Mouse (Mus musculus) heart, embryonic 16.5 days (tissue): ENCODE data around the gene Cdcp1. TPM values are rescaled to one million over a fixed set of nuclear protein-coding genes. Genes with fewer than 3 reads are reported as not detected.

Experiments
- ATAC-seq: fragments of 200-750 bp; cut with Nextera tagmentation; replicated peaks from 2 replicates; pipeline ENCODE4 v1.8.0; 2017; ENCODE audit warnings: moderate number of reproducible peaks; ENCODE audit not compliant: insufficient read depth, low FRiP score; ENCODE audit errors: extremely low read depth
- H3K27ac ChIP-seq: fragments of 300-500 bp; sonication (generic); 2 replicates; pipeline ENCODE4 v1.5.1; 2014; ENCODE audit warnings: mild to moderate bottlenecking, low read length, control low read depth, moderate library complexity
- H3K27me3 ChIP-seq: fragments of 300-500 bp; sonication (generic); 2 replicates; pipeline ENCODE4 v1.6.1; 2014; ENCODE audit warnings: low read length, mixed read lengths; ENCODE audit not compliant: control insufficient read depth, insufficient read depth
- H3K36me3 ChIP-seq: fragments of 300-500 bp; sonication (generic); 2 replicates; pipeline ENCODE4 v1.6.1; 2014; ENCODE audit not compliant: control insufficient read depth, insufficient read depth
- H3K4me1 ChIP-seq: fragments of 300-500 bp; sonication (generic); 2 replicates; pipeline ENCODE4 v1.6.1; 2014; ENCODE audit warnings: low read length, mixed read lengths; ENCODE audit not compliant: control insufficient read depth, insufficient read depth
- H3K4me2 ChIP-seq: fragments of 300-500 bp; sonication (generic); 2 replicates; pipeline ENCODE4 v1.6.1; 2014; ENCODE audit warnings: low read depth, mild to moderate bottlenecking, control low read depth, low read length
- H3K4me3 ChIP-seq: fragments of 300-500 bp; sonication (generic); 2 replicates; pipeline ENCODE4 v1.5.1; 2014; ENCODE audit warnings: mild to moderate bottlenecking, control low read depth, low read length
- H3K9ac ChIP-seq: fragments of 300-500 bp; sonication (generic); 2 replicates; pipeline ENCODE4 v1.6.1; 2014; ENCODE audit warnings: low read length, control low read depth
- H3K9me3 ChIP-seq: fragments of 300-500 bp; sonication (generic); replicated peaks from 2 replicates; pipeline ENCODE4 v1.6.1; 2016; ENCODE audit warnings: low read length; ENCODE audit not compliant: control insufficient read depth
- WGBS: fragments of 180-500 bp; shearing (Covaris S2); extraction: QIAGEN DNeasy Blood & Tissue Kit; methylation state at CpG from one replicate; pipeline ENCODE4 v1.1.7; 2014; 5-methylcytosine and 5-hydroxymethylcytosine counted together
- polyA plus RNA-seq: library from polyadenylated mRNA; unstranded; fragments of >200 nt; fragmentation: Nextera tagmentation; extraction: Ambion mirVana; gene quantifications from 2 replicates; pipeline ENCODE4 v1.2.1, GENCODE M21; 2015

Cdcp1 gene
- polyA plus RNA-seq, 1 experiment from 2014 or later: 1.7 TPM

DNA sequence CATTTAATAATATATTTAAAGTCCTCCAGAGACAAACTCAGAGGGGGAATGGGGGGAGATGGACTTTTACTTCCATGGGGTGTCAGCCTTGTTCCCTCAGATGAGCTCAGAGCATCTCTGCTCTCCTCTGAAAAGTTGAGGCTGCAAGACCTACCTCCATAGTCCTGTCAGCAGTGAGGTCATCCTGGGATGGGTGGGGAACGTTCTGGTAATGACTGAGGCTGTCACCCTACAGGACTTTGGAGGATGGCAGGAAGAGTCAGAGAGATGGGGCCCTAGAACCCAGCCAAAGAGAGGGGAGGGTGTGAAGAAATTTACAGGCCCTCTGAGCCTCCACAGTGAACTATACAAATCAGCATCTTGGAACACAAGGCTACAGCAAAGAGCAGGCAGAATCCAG, 64.3 kb downstream of the Cdcp1 start:
- Histone ChIP-seq H3K4me3 (no peak overlapping the region), H3K4me2 (no peak overlapping the region), H3K27ac (0 out of 2 replicates have a peak overlapping the region, but pooled peaks have one; percentile 7), H3K9ac (no peak overlapping the region), H3K27me3 (no peaks in the 10 kb centered on the region), H3K4me1 (no peaks in the 10 kb centered on the region), H3K36me3 (no peaks in the 10 kb centered on the region), H3K9me3 (no peaks in the 10 kb centered on the region)
- ATAC-seq: no peak
- 32% methylated on average over 1 of the region's 1 CpGs for WGBS

DNA sequence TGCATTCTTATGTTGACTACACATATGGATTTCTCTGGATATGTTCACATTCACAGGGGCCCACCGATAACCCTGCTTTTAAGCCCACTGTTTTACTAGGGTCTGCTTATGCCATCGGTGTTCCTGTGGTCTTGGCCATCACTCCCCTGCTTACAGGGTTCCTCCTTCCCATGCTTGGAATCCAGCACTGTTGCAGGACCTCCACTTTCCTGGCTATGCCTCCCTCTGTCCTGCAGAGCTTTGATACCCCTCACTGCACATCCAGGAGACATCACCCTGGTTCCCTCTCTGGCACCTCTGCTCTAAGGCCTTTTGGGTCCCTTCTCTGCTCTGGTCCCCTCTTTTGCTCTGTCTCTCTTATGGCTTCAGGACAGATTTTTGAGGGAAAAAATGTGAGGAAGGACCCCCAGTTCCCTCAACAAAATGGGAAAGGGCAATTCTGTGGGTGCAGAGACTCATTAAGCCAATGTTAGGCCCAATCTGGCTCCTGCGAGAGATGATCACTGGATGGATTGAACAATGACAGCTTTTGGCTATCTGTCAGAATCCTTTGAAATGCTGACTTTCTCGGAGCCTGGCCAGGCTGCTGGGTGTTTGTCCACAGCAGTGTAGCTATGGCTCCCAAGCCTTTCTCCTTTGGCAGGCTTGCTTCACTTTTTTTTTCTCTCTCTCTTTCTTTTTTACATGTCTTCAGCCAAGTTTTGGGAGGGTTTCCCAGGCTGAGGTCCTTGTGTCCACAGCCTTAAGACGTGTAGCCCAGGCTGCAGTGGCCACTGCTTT, 65.4 kb downstream of the Cdcp1 start, which contains the start of gene Clec3b:
Gene Clec3b (plus strand): TSS at position 706 of the 780 bp plus-strand sequence.
- no peaks in the 10 kb centered on the region for H3K4me1 ChIP-seq
- no peaks in the 10 kb centered on the region for H3K36me3 ChIP-seq
- H3K9me3 ChIP-seq: no peaks in the 10 kb centered on the region; the same call in 1 of the 2 replicates
- H3K4me3 ChIP-seq: no peak within 1 kb of the TSS
- no peak within 1 kb of the TSS for H3K4me2 ChIP-seq
- 66% methylated on average over 5 of the region's 5 CpGs for WGBS
- ATAC-seq: no peak
- H3K27ac ChIP-seq: peak within 1 kb of the TSS; percentile 35; the same call in 1 of the 2 replicates
- H3K9ac ChIP-seq: no peak within 1 kb of the TSS
- H3K27me3 ChIP-seq: no peaks in the 10 kb centered on the region

DNA sequence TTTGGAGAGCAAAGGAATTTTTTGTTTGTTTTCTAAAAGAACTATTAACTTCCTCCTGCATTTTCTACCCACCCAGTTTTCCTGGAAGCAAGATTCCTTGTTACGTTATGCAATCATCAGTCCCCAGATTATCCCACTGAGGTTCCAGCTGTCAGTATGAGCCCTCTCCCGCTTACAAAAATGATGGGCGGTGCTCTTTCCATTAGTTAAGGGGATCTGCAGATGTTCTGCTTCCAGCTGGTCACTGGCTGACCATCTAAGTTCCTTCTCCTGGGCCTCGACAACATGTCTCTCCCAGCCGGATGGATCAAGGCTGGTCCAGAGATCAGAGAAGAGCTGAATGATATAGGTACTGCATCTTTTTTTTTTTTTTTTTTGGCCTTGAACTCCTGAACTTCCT, 67.4 kb downstream of the Cdcp1 start:
- WGBS: 66% methylated on average over 5 of the region's 5 CpGs
- Histone ChIP-seq H3K4me2 (no peak overlapping the region), H3K27me3 (no peaks in the 10 kb centered on the region), H3K4me1 (no peaks in the 10 kb centered on the region), H3K36me3 (no peaks in the 10 kb centered on the region), H3K9ac (no peak overlapping the region), H3K4me3 (no peak overlapping the region), H3K9me3 (peaks cover 9% of the 10 kb centered on the region), H3K27ac (no peak overlapping the region)
- ATAC-seq: no peak; the same call in 1 of the 2 replicates

DNA sequence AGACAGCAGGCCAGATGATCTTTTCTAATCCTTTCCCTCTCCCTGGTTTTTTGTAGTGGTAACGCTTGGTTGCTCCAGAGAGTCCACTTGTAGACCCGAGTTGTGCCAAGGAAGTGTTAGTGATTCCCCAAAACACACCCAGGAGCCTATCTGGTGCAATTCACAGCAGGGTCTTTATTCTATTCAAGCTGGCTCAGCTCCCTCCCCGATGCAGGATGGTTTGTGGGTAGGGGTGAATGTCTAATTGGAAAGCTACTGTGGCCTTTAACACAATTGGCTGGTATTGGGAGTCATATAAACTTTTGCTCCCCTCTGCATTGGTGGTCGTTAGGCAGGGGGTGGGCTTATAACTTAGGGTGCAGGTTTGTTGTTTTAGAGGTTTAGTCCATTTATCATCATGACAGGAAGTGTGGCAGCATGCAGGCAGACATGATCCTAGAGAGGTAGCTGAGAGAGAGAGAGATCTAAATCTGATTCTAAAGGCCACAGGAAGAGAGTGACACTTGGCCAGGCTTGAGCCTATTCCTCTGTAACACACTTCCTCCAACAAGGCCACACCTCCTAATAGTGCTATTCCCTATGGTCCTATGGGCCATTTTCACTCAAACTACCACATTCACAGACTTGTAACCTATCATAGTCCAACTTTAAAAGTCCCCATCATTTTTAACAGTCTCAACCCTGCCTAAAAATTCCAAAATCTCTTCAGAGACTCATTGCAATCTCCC, 75.8 kb downstream of the Cdcp1 start:
- WGBS: 77% methylated on average over 4 of the region's 4 CpGs
- peak overlapping the region; percentile 54 for H3K27ac ChIP-seq

DNA sequence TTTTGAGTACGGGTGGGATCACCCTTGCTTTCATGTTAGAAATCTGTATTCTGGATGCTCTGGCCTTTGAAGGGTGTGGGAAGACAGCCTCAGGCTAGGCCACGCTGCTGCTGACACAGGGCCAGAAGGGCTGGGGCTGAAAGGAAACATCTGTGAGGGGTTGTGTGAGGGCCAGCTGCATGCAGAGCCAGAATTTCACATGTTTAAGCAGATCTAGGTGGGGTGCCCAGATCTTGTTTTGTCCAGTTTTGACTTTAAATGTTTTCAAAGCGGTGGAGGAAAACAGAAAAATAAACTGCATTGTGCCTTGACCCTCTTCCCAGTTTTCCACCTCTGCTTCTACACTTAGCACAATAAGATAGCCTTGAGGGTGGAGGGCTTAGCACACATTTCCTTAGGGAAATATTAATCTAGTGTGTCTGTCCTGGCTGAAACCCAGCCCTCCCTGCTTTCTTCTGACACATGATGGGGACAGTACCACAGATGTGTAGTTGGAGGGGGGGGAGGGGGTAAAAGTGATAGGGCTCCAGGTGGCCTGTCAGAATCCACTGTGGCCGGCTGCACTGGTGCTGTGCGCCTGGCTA, 76.9 kb downstream of the Cdcp1 start:
- ATAC-seq: peak; percentile 80
- Histone ChIP-seq H3K27ac (peak overlapping the region; percentile 54), H3K36me3 (peaks cover 32% of the 10 kb centered on the region), H3K4me2 (no peak overlapping the region), H3K27me3 (no peaks in the 10 kb centered on the region), H3K9me3 (peaks cover 5% of the 10 kb centered on the region), H3K4me1 (peaks cover 3% of the 10 kb centered on the region), H3K4me3 (no peak overlapping the region), H3K9ac (no peak overlapping the region)
- 55% methylated on average over 5 of the region's 5 CpGs for WGBS

More for the DNA sequence above, 75.8 kb downstream of the Cdcp1 start:
- H3K9me3 ChIP-seq: peaks cover 9% of the 10 kb centered on the region
- no peak overlapping the region for H3K9ac ChIP-seq
- no peaks in the 10 kb centered on the region for H3K27me3 ChIP-seq
- no peak for ATAC-seq
- H3K4me3 ChIP-seq: no peak overlapping the region
- H3K4me2 ChIP-seq: no peak overlapping the region
- H3K4me1 ChIP-seq: peaks cover 3% of the 10 kb centered on the region
- H3K36me3 ChIP-seq: peaks cover 25% of the 10 kb centered on the region

DNA sequence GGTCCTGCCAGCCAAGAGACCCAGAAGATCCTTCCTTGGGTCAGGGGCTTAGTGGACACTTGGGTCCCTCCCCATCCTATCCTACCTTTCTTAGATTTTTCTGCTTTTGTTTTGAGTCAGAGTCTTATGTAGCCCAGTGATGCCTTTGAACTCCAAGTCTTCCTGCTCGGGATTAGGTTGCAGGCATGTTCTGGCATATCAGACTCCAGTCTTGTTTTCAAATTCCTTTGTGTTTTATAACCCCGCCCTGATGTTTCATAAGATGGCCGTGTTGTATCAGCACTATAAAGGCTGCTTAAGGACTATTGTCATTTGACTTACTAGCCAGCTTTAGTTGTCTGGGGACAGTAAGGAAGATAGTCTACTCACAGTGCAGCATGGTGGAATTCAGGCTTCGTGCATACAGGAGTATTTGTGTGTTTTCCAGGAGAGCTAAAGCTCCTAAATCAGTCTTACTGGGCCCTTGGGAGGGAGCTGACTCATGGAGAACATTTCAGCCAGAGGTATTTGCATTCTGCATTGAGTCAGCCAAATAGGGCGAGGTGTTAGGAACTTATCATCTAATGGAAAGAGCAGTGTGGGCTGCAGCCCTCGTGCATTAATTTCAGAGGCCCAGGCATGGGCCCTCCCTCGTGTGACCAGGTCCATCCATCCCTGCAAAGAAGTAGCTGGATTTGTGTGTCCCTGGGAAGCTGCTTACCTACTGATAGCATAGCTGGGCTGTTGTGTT, 78.7 kb downstream of the Cdcp1 start:
- no peak overlapping the region for H3K27ac ChIP-seq
- 62% methylated on average over 7 of the region's 7 CpGs for WGBS

DNA sequence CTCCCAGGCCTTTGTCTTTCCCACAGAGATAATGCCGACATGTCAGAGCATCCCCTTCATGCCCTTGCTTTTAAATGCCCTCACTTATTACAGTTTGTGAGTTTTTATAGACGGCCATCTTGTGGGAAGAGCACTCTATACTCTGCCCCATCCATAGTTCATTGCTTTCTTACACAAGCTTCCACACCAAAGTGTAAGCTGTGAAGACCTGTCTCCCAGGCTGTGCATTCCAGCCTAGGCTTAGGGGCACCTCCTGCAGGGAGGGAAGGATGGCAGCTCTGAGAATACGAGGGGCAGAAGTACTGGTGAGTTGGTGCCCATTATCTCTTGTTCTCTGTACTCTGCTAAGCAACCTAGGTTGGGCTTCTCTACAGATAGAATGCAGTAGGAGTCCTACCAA, 82.8 kb downstream of the Cdcp1 start:
- Histone ChIP-seq H3K27me3 (no peaks in the 10 kb centered on the region), H3K36me3 (peaks cover 73% of the 10 kb centered on the region), H3K4me1 (no peaks in the 10 kb centered on the region), H3K27ac (no peak overlapping the region), H3K4me2 (no peak overlapping the region), H3K9me3 (no peaks in the 10 kb centered on the region), H3K9ac (no peak overlapping the region), H3K4me3 (no peak overlapping the region)
- no peak for ATAC-seq
- WGBS: 86% methylated on average over 3 of the region's 3 CpGs

More for the DNA sequence above, 78.7 kb downstream of the Cdcp1 start:
- no peak; the same call in 1 of the 2 replicates for ATAC-seq
- Histone ChIP-seq H3K27me3 (no peaks in the 10 kb centered on the region), H3K9me3 (no peaks in the 10 kb centered on the region), H3K4me3 (no peak overlapping the region), H3K4me1 (peaks cover 3% of the 10 kb centered on the region), H3K36me3 (peaks cover 47% of the 10 kb centered on the region), H3K4me2 (no peak overlapping the region), H3K9ac (no peak overlapping the region)

DNA sequence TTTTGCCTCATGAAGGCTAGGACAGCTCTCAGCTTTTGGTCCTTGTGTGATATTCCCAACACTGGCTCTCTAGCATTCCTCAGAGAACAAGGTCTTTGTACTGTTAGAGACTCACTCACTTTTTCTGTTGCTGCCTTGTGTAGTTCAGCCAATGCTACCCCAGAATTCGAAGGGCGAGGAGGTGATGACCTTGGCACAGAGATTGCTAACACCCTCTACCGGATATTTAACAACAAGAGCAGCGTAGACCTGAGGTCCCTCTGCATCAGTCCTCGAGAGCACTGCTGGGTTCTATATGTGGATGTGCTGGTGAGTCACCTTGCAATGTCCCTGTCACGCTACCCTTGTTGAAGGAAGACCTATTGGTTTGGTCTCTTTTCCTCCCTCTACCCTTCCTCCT, 88.2 kb downstream of the Cdcp1 start:
- H3K27me3 ChIP-seq: no peaks in the 10 kb centered on the region
- H3K4me3 ChIP-seq: no peak overlapping the region
- no peaks in the 10 kb centered on the region for H3K9me3 ChIP-seq
- no peak overlapping the region for H3K9ac ChIP-seq
- no peak for ATAC-seq
- H3K27ac ChIP-seq: no peak overlapping the region
- no peaks in the 10 kb centered on the region for H3K4me1 ChIP-seq
- H3K36me3 ChIP-seq: peaks cover 55% of the 10 kb centered on the region
- no peak overlapping the region for H3K4me2 ChIP-seq
- 93% methylated on average over 6 of the region's 6 CpGs for WGBS
